Mouse (Mus musculus): ENCODE data around the gene Fam117b.

Gene Fam117b

DNA sequence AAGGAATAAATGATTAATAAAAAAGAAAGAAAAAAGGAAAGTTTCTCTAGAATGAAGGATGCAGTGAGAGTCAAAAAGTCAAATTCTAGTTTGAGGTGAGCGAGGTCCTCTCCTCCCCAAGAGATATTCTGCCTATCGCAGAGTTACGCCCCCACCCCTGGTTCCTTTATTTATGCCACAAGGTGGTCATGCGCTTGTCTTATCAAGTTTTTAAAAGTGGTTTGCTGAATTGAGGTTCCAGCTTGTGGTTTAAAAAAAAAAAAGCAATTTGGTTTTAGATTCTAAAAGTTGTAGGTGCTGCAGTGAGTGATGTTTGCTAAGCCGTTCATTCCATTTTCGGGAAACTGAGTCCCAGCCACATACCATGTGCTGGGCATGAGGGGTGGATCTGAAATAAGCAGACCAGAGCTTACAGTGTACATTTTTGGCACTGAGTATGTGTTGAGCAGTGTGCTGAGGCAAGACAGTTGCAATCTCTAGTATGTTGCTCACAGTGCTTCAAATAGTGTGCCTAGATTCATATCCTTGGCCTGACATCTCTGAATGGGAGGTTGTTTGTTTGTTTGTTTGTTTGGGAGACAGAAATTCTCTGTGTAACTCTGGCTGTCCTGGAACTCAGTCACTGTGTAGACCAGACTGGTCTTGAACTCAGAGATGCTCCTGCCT is 8.0 kb upstream of the Fam117b start:
- TF ChIP-seq GATA4 (IDR thresholded peaks at IDR 0.05; ENCODE audit: insufficient replicate concordance, low read length), result no peak

DNA sequence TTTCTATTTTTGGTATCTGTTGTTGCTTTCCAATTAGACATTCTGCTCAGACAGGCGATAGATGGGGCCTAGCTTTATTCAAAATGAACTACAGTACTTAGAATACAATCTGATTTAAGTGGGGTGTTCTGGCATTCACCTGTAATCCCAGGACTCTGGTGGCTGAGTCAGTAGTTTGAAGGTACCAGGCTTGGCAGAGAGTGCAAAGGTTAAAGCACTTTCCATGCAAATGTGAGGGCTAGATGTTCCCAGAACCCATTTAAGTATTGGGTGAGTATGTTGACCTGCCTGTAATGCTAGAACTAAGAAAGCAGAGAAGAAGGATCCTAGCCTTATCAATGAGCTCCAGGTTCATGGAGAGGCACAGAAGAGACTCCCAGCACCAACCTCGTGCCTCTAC is 6.9 kb upstream of the Fam117b start:
- no peak for TF ChIP-seq GATA4 (IDR thresholded peaks at IDR 0.05; ENCODE audit: insufficient replicate concordance, low read length)

DNA sequence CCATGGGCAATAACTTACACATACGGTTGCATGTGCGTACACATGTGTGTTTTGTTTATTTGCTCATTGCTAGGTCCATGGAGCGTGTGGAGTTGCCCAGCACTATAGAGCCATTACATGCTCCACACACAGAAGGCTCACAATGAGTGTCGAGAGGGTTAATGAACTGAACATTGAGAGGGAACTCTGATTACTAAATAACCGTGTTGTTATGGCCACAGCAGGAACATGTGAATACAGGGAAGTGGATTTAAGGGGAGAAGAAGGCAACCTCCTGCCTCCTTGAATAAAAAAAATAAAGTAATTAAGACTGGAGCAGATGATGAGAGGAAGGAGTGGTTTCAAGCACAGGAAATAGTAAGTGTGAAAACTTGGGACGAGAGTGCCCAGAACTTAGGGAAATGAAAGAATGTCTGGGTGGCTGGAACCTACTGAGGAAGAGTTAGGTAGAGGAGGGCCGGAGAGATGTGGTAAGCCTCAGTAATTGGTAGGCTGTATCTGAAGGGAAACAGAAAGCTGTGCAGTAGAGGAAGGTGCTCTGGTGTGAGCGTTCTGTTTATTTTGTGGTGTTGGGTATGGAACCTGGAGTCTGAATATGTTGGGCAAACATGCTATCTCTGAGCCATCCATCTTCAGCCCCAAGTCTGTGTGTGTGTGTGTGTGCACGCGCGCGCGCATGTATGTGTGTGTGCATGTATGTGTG is 5.8 kb upstream of the Fam117b start:
- TF ChIP-seq GATA4 (IDR thresholded peaks at IDR 0.05; ENCODE audit: insufficient replicate concordance, low read length), result no peak

DNA sequence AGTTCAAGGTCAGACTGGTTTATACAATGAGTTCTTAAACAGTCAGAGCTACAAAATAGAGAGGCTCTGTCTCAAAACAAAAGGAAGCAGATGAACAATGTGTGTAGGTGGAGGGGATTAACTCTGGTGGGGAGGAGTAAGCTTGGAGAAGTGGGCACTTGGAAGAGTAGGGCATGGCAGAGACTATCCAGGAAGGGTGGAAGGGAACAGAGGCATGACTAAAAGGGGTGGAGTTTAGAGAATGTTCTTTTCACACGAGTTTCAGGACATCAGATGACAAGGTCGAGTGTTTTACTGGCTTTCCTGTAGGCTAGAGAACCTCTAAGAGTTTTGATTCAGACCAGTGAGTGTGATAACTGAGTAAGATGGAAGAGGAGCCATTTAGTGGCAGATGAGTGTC is 5.1 kb upstream of the Fam117b start:
- no peak for TF ChIP-seq GATA4 (IDR thresholded peaks at IDR 0.05; ENCODE audit: insufficient replicate concordance, low read length)

DNA sequence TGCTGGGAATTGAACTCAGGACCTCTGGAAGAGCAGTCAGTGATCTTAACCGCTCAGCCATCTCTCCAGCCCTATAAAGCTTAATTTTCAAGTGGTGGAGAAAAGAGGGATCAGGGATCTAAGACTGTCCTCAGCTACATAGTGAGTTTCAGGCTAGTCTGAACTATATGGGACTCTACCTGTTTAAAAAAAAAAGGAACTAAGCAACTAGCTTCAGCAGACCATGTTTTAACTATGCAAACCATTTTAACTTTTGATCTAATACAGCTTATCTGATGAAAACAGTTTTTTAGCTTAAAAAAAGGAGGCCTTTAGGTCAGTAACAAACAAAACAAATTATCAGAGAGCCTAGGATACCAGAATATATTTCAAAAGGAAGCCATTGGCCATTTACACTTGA is 1.9 kb upstream of the Fam117b start:
- no peak for TF ChIP-seq GATA4 (IDR thresholded peaks at IDR 0.05; ENCODE audit: insufficient replicate concordance, low read length)

DNA sequence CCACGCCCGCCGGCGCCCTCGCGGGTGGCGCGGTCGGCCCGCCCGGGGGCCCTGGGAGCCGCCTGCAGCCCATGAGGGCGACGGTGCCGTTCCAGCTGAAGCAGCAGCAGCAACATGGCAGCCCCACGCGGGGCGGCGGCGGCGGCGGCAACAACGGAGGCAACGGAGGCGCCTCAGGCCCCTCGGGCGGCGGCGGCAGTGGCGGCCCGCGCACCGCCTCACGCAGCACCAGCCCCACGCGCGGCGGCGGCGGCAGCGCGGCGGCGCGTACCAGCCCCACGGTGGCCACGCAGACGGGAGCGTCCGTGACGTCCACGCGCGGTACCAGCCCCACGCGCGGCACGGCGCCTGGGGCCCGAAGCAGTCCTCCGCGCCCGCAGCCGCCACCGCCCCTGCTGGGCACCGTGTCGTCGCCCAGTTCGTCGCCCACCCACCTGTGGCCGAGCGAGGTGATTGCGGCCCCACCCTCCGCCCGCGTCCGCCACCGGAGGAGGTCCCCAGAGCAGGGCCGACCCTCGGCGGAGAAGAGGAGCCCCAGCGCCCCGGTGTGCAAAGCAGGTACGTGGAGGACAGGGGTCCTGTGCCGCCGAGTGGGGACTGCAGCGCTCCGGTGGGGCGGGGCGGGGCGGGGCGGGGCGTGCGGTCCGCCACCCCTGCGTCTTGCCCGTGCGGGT is 526 bp downstream of the Fam117b start:
- TF ChIP-seq GATA4 (IDR thresholded peaks at IDR 0.05; ENCODE audit: insufficient replicate concordance, low read length), result no peak

DNA sequence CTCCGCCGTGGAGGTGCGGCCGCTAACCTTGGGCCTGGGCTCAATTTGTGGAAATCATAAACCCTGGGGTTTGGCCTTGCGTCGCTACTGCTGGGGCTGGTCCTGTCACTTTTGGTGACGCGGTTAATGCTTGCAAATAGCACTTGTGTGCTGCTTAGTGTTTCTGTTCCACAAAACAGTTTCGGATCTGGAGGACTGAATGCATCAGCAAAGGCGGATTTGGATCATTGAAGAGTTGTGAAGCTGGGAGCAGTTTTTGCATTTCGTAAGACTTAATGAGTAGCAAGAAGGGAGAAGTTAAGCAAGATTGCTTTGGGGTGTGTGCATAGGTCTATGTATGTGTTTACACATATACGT is 1.0 kb downstream of the Fam117b start:
- no peak for TF ChIP-seq GATA4 (IDR thresholded peaks at IDR 0.05; ENCODE audit: insufficient replicate concordance, low read length)

DNA sequence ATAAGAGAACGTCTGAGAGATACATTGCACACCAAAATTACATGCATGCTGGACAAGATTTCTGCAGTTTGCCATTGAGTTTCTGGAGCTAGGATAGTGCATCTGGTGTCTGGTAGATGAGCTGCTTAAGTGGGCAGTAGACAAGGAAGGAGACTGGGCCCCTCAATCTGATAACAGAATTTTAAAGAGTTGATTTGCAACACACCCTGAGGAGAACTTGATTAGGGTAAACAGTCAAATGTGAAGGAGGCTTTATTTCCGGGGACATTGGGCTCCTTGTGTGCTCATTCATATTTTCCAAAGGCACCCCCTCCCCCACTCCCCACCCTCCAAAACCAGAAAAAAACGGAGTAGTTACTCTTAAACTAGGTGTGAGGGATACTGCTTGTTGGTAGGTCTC is 2.0 kb downstream of the Fam117b start:
- no peak for TF ChIP-seq GATA4 (IDR thresholded peaks at IDR 0.05; ENCODE audit: insufficient replicate concordance, low read length)

DNA sequence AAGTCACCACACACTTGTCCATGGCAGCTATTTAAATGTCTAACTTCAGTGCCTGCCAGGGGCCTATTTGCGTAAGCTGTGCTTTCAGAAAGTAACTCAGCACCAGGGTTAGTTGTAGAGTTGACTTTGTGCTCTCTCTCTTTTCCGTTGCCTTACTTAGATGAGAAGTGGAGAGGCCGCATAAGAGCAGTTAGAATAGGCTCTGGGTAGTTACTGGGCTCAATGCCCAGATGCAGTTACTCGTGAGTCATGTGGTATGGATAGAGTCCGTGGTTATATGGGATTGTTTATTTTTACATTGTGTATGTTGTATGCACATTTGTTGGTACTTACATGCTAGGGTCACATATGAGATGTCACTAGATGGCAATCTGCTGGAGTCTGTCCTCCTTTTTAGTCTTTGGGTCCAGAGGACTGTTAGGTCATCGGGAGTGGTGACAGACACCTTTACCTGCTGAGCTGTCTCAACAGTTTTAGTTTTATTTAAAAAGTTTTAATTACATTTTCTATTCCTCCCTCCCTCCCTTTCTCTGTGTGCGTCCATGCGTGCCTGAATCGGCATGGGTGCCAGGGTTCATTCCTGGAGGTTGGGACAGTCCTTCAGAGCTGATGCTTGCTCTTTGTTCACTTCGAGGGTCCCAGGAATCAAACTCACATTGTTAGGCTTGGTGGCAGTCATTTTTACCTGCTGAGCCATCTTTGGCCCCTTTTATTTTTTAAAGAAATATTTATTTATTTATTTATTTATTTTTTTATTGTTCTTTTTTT is 3.2 kb downstream of the Fam117b start:
- TF ChIP-seq GATA4 (IDR thresholded peaks at IDR 0.05; ENCODE audit: insufficient replicate concordance, low read length), result no peak

DNA sequence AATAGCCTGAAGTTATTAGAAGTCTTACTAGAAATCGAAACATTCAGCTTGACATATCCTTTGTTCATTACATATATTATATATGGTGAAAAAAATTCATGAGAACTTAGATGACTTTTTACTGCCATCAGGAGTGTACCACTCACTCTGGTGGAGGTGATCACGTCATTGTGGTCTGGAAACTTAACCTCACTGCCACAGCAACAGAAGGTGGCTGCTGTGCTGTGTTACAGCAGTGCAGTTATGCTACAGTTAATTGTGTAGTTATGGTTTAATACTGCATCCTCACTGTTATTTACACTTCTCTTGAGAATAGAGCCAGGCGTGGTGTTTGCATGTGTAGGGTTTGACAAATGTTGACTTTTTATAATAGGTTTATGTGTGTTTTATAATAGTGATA is 4.6 kb downstream of the Fam117b start:
- TF ChIP-seq GATA4 (IDR thresholded peaks at IDR 0.05; ENCODE audit: insufficient replicate concordance, low read length), result no peak

DNA sequence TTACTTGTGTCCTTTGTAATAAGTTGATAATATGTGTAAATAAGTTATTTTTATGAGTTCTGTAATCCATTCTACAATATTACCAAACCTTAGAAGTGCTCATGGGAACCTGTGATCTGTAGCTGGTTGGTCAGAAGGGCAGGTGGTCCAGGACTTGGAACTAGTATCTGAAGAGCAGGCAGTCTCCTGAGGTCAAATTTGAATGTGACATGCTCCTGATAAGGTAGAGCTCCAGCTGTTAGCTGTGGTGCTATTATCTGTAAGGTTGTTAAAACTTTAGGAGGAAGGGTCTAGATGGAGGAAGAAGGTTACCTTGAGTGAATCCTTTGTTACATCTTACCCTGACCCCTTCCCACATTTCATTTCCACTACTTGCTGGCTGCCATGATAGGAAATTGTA is 5.3 kb downstream of the Fam117b start:
- TF ChIP-seq GATA4 (IDR thresholded peaks at IDR 0.05; ENCODE audit: insufficient replicate concordance, low read length), result no peak

DNA sequence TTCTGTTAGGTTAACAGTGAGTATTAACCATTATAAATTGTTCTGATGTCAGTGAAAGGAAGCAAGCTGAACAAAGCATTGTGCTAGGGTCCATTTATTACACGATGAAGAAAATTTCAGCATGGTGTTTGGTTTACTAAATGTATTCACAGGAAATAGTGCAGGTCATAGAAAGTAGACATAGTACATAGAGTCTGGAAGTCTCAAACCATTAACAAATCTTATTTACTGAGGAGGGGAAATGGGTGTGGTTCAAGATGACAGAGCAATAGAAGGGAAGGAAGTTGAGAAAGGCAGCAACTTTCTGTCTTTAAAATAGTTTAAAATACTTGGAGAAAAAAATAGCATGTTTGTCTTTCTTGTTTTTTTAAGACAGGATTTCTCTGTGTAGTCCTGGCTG is 10.4 kb downstream of the Fam117b start:
- no peak for TF ChIP-seq GATA4 (IDR thresholded peaks at IDR 0.05; ENCODE audit: insufficient replicate concordance, low read length)

DNA sequence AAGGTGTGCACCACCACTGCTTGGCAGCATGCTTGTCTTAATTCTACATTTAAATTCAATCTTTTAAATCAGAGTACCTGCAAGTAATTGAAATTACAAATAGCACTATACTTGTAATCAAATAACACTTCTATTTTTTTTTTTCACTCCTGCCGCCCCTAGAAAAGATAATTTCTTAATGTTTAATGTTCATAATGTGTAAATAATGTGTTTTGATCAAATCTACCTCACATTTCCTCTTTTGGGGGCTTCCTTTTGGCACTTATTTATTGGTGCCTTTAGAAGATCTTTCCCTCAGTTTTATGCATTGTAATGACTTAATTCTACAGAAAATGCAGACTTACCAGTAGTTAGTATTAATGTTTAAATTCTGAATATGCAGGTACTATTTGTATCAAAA is 10.9 kb downstream of the Fam117b start:
- no peak for TF ChIP-seq GATA4 (IDR thresholded peaks at IDR 0.05; ENCODE audit: insufficient replicate concordance, low read length)

DNA sequence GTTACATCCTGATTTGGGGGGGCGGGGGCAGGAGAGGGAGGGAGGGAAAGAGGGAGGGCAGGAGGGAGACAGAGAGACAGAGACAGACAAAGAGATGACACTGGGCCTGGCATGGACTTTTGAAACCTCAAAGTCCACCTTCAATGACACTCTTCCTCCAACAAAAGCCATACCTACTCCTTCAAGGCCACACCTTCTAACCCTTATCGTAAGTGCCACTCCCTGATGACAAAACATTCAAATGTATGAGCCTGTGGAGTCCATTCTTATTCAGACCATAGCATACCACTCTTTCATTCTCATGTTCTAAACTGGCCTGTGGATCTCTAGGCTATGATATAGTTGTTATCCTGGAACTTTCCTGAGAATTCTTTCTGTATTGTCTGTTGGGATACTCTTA is 11.6 kb downstream of the Fam117b start:
- no peak for TF ChIP-seq GATA4 (IDR thresholded peaks at IDR 0.05; ENCODE audit: insufficient replicate concordance, low read length)

DNA sequence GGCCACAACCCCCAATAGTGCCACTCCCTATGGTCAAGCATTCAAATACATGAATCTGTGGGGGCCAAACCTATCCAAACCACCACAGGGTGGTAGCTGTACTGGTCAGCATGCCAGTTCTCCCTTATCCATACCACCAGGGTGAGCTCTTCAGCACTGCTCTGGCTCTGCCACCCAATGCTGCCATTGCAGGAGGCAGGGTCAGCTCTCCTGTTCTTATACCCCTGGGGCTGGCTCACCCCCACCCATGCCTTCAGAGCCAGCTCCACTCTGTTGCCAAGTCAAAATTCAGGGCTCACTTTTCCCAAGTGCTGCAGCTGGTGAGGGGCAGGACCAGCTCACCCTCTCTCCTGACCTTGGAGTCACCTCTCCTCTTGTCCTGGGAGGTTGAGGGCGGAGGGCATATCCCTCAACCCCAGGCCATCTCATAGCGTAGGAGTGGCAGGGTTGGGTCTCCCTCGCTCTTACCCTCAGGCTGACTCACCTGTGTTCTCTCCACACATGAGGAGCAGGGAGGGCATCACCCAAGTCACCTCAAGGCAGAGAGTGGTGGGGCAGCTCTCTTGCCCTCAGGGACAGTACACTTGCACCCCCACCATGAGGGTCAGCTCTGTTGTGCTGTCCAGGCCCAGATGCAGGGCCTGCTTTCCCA is 13.3 kb downstream of the Fam117b start:
- TF ChIP-seq GATA4 (IDR thresholded peaks at IDR 0.05; ENCODE audit: insufficient replicate concordance, low read length), result no peak

All from liver, adult (tissue).